Mouse (Mus musculus): Measurements from ENCODE around the gene Topbp1. TPM values are rescaled to one million over a fixed set of nuclear protein-coding genes. Genes with fewer than 3 reads are reported as not detected.

The Topbp1 gene
- total and polyA plus RNA-seq, 2 experiments = 1.9 to 8.4 TPM

DNA sequence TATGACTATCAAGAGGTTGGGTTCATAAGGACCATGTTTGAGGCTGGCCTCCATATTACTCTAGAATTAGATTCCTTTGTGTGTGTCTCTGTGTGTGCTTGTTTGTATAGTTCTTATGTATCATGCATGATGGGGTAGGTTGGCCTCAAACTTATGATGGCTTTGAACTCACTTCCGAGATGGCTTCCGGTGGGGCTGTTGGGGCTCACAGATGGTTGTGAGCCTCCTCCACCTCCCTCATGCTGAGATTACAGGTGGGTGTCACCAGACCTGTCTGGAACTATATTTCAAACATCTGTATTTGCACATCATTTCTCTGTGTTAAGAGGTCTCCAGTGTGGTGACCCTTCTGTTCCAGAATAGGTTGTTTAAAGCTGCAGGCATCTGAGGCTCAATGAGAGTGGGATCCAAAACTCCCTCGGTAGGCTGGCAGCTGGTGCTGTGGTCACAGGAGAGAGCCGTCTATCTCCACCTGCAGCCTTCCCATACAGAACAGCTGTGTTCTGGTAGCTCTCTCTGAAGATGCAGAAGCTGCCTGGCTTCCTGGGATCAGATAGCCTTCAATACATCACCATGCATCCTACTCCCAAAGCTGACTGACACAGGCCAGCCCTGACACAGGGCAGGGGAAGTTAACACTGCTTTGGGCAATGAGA lies 79.3 kb downstream of the Topbp1 start:
- DNase-seq (ENCODE audit: extremely low read depth, low read depth, low spot score) = no peak
- H3K27me3 ChIP-seq (ENCODE audit: control insufficient read depth, insufficient read depth, low read length) = no peaks in the 10 kb centered on the region
- no peaks in the 10 kb centered on the region for H3K36me3 ChIP-seq (ENCODE audit: control insufficient read depth, insufficient read depth, low read length)
- no peaks in the 10 kb centered on the region for H3K4me1 ChIP-seq (ENCODE audit: control insufficient read depth, insufficient read depth, low read length)
- H3K4me3 ChIP-seq (ENCODE audit: insufficient read depth, low read depth, low read length) = no peak overlapping the region
- no peaks in the 10 kb centered on the region for H3K79me2 ChIP-seq (ENCODE audit: control insufficient read depth, insufficient read depth, low read length)
- H3K27ac ChIP-seq (replicated peaks; ENCODE audit: insufficient read depth, low read depth, low read length) = no peak overlapping the region
- no peak overlapping the region for H3K9ac ChIP-seq (ENCODE audit: low read depth, low read length)
- TF ChIP-seq POLR2A (IDR thresholded peaks at IDR 0.05; ENCODE audit: extremely low read depth, insufficient read depth, low read length) (no peak), CTCF (IDR thresholded peaks at IDR 0.05; ENCODE audit: low read depth, low read length) (no peak)
- WGBS = 86% methylated on average over 4 of the region's 4 CpGs

DNA sequence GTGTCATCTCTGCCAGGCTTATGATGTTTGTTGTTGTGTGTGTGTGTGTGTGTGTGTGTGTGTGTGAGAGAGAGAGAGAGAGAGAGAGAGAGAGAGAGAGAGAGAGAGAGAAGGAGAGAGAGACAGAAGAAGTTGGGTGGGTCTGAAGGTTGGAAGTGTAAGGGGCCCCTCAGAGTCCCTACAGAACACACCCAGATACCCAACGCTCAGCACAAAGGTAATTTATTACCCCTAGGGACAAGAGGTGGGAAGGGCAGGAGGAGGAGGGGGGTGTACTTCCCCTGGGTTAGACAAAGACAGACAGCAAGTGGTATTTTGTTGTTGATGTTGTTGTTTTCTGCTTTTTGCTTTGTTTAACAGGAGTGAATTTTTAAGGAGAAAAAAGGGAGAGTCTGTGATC lies 80.6 kb downstream of the Topbp1 start:
- Histone ChIP-seq H3K79me2 (ENCODE audit: control insufficient read depth, insufficient read depth, low read length) (no peaks in the 10 kb centered on the region), H3K27me3 (ENCODE audit: control insufficient read depth, insufficient read depth, low read length) (no peaks in the 10 kb centered on the region), H3K4me3 (ENCODE audit: insufficient read depth, low read depth, low read length) (no peak overlapping the region), H3K36me3 (ENCODE audit: control insufficient read depth, insufficient read depth, low read length) (no peaks in the 10 kb centered on the region), H3K4me1 (ENCODE audit: control insufficient read depth, insufficient read depth, low read length) (no peaks in the 10 kb centered on the region), H3K9ac (ENCODE audit: low read depth, low read length) (no peak overlapping the region), H3K27ac (replicated peaks; ENCODE audit: insufficient read depth, low read depth, low read length) (no peak overlapping the region)
- TF ChIP-seq CTCF (IDR thresholded peaks at IDR 0.05; ENCODE audit: low read depth, low read length) = no peak
- TF ChIP-seq POLR2A (IDR thresholded peaks at IDR 0.05; ENCODE audit: extremely low read depth, insufficient read depth, low read length) = no peak
- WGBS = 52% methylated on average over 1 of the region's 1 CpGs
- DNase-seq (ENCODE audit: extremely low read depth, low read depth, low spot score) = no peak

DNA sequence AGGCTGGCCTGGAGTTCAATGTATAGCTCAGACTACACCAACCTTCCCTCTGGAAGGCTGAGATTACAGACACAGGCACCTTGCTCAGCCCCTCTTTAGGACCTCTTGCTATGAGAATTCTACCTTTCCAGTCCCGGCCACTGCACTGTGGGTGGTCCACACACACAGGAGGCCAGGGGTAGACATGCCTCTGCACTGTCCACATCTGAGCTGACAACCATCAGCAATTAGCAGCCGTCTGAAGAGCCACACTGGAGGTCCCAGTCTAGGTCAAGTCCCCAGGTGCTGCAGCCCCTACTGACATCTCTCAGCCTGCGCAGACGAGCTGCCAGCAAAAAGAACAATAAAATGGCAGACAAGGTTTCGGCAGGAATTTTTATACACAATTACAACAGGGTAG lies 81.6 kb downstream of the Topbp1 start:
- Histone ChIP-seq H3K4me1 (ENCODE audit: control insufficient read depth, insufficient read depth, low read length) (no peaks in the 10 kb centered on the region), H3K27me3 (ENCODE audit: control insufficient read depth, insufficient read depth, low read length) (no peaks in the 10 kb centered on the region), H3K36me3 (ENCODE audit: control insufficient read depth, insufficient read depth, low read length) (no peaks in the 10 kb centered on the region), H3K27ac (replicated peaks; ENCODE audit: insufficient read depth, low read depth, low read length) (no peak overlapping the region), H3K9ac (ENCODE audit: low read depth, low read length) (no peak overlapping the region), H3K79me2 (ENCODE audit: control insufficient read depth, insufficient read depth, low read length) (no peaks in the 10 kb centered on the region), H3K4me3 (ENCODE audit: insufficient read depth, low read depth, low read length) (no peak overlapping the region)
- 79% methylated on average over 5 of the region's 5 CpGs for WGBS
- TF ChIP-seq CTCF (IDR thresholded peaks at IDR 0.05; ENCODE audit: low read depth, low read length) (no peak), POLR2A (IDR thresholded peaks at IDR 0.05; ENCODE audit: extremely low read depth, insufficient read depth, low read length) (no peak)
- no peak for DNase-seq (ENCODE audit: extremely low read depth, low read depth, low spot score)

DNA sequence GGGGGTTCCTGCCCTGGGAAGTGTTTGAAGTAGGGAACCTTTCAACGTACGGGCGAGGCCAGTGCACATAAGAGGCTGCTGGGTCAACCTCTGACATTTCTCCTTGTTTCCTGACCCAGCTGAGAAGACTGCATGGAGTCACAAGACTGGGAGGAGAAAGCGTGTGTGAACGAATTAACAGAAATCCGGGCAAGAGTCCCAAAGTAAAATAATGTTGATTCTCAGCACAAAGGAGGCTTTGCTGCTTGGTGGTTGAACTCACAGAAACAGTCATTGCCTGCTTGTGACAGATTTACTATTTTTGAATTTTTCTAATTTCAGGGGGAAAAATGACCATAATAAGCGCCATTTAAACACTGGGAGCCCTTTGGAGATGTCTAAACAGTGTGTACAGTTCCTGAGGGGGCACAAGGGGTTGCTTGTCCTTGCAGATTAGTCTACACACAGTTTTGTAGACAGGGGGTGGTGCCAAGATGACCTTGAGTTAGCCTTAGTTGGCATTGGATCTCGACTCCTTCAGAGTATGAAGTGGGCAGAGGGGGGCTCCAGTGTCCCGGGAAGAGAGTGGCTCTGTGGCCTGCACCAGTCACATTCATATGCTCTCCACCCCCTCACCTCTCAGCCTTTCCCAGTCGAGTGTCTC lies 82.1 kb downstream of the Topbp1 start:
- Histone ChIP-seq H3K27ac (replicated peaks; ENCODE audit: insufficient read depth, low read depth, low read length) (no peak overlapping the region), H3K27me3 (ENCODE audit: control insufficient read depth, insufficient read depth, low read length) (no peaks in the 10 kb centered on the region), H3K36me3 (ENCODE audit: control insufficient read depth, insufficient read depth, low read length) (no peaks in the 10 kb centered on the region), H3K4me1 (ENCODE audit: control insufficient read depth, insufficient read depth, low read length) (no peaks in the 10 kb centered on the region), H3K4me3 (ENCODE audit: insufficient read depth, low read depth, low read length) (no peak overlapping the region), H3K79me2 (ENCODE audit: control insufficient read depth, insufficient read depth, low read length) (no peaks in the 10 kb centered on the region), H3K9ac (ENCODE audit: low read depth, low read length) (no peak overlapping the region)
- WGBS = 83% methylated on average over 10 of the region's 10 CpGs
- DNase-seq (ENCODE audit: extremely low read depth, low read depth, low spot score) = no peak
- no peak for TF ChIP-seq CTCF (IDR thresholded peaks at IDR 0.05; ENCODE audit: low read depth, low read length)
- TF ChIP-seq POLR2A (IDR thresholded peaks at IDR 0.05; ENCODE audit: extremely low read depth, insufficient read depth, low read length) = no peak

DNA sequence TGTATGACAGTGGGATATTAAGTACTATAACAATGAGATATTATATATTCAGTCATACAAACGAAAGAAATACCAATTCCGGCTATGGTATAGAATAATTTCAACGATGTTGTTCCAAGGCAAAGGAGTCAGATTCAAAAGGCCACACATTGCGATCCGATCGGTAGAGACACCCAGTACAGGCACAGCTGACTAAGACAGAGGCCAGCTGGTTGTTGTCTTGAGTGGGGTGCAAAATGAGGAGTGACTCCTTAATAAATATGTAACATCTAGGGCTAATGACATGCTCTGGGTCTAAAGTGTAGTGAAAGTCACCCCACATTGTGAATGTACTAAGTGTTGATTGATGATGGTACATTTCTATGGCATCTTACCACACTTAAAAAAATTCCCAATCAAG lies 84.2 kb downstream of the Topbp1 start:
- Histone ChIP-seq H3K27ac (replicated peaks; ENCODE audit: insufficient read depth, low read depth, low read length) (no peak overlapping the region), H3K36me3 (ENCODE audit: control insufficient read depth, insufficient read depth, low read length) (no peaks in the 10 kb centered on the region), H3K4me1 (ENCODE audit: control insufficient read depth, insufficient read depth, low read length) (no peaks in the 10 kb centered on the region), H3K4me3 (ENCODE audit: insufficient read depth, low read depth, low read length) (no peak overlapping the region), H3K9ac (ENCODE audit: low read depth, low read length) (no peak overlapping the region), H3K79me2 (ENCODE audit: control insufficient read depth, insufficient read depth, low read length) (no peaks in the 10 kb centered on the region), H3K27me3 (ENCODE audit: control insufficient read depth, insufficient read depth, low read length) (no peaks in the 10 kb centered on the region)
- no peak for DNase-seq (ENCODE audit: extremely low read depth, low read depth, low spot score)
- no peak for TF ChIP-seq CTCF (IDR thresholded peaks at IDR 0.05; ENCODE audit: low read depth, low read length)
- TF ChIP-seq POLR2A (IDR thresholded peaks at IDR 0.05; ENCODE audit: extremely low read depth, insufficient read depth, low read length) = no peak
- 95% methylated on average over 6 of the region's 6 CpGs for WGBS

DNA sequence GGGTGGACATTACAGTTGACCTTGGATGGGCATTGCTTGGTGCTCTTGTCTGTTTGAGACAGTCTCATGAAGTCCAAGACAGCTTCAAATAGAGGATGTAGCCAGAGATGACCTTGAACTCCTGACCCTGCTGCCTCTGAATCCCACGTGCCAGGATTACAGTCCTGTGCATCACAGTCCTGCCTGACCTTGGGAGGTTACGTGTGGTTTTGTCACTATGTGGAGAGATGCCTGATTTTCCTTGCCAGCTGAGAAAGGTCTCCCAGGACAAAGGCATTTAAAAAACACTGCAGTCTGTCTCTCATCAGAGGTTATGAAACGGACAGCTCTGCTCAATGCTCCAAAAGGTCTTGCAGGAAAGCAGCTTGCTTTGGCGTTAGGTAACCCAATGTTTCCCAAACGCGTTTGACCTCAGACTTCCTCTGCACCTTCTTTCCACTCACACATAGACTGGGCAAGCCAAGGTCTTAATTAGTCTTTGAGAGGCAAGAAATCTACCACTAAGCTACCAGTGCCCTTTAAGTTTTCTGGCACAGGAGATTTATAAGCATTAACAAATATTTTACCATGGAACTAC lies 86.9 kb downstream of the Topbp1 start:
- Histone ChIP-seq H3K27me3 (ENCODE audit: control insufficient read depth, insufficient read depth, low read length) (no peaks in the 10 kb centered on the region), H3K4me3 (ENCODE audit: insufficient read depth, low read depth, low read length) (no peak overlapping the region), H3K79me2 (ENCODE audit: control insufficient read depth, insufficient read depth, low read length) (no peaks in the 10 kb centered on the region), H3K27ac (replicated peaks; ENCODE audit: insufficient read depth, low read depth, low read length) (no peak overlapping the region), H3K9ac (ENCODE audit: low read depth, low read length) (no peak overlapping the region), H3K4me1 (ENCODE audit: control insufficient read depth, insufficient read depth, low read length) (no peaks in the 10 kb centered on the region), H3K36me3 (ENCODE audit: control insufficient read depth, insufficient read depth, low read length) (no peaks in the 10 kb centered on the region)
- no peak for DNase-seq (ENCODE audit: extremely low read depth, low read depth, low spot score)
- WGBS = 60% methylated on average over 6 of the region's 6 CpGs
- TF ChIP-seq POLR2A (IDR thresholded peaks at IDR 0.05; ENCODE audit: extremely low read depth, insufficient read depth, low read length) = no peak
- TF ChIP-seq CTCF (IDR thresholded peaks at IDR 0.05; ENCODE audit: low read depth, low read length) = no peak

Data from liver, adult 2 months (tissue).